Mouse (Mus musculus) lung, postnatal 10 days (tissue): ENCODE data around the gene Cdhr3.

Source experiments
- DNase-seq: peaks from one replicate; pipeline ENCODE4 v3.0.0; 2021

Gene Cdhr3

GRCm38 (mm10) chr12:33034343-33035088, 58.2 kb downstream of the Cdhr3 start:
- no peak for DNase-seq

GRCm38 (mm10) chr12:33033221-33033620, 59.5 kb downstream of the Cdhr3 start:
- DNase-seq: no peak

- DNase-seq: no peak
These were observed 62.1 kb downstream of the Cdhr3 start for GRCm38 (mm10) chr12:33030589-33030988.

GRCm38 (mm10) chr12:33030066-33030465, 62.6 kb downstream of the Cdhr3 start:
- no peak for DNase-seq

GRCm38 (mm10) chr12:33028708-33029107, 64.0 kb downstream of the Cdhr3 start:
- no peak for DNase-seq

- no peak for DNase-seq
These were observed 64.5 kb downstream of the Cdhr3 start for GRCm38 (mm10) chr12:33028109-33028691.

GRCm38 (mm10) chr12:33027093-33027492, 65.6 kb downstream of the Cdhr3 start:
- peak; percentile 89 for DNase-seq

GRCm38 (mm10) chr12:33024524-33024923, 68.2 kb downstream of the Cdhr3 start:
- no peak for DNase-seq

GRCm38 (mm10) chr12:33021751-33022150, 70.9 kb downstream of the Cdhr3 start:
- DNase-seq: no peak

- DNase-seq: no peak
These were observed 71.5 kb downstream of the Cdhr3 start for GRCm38 (mm10) chr12:33021140-33021539.

GRCm38 (mm10) chr12:33020011-33020410, 72.7 kb downstream of the Cdhr3 start:
- DNase-seq: peak; percentile 55

- no peak for DNase-seq
These were observed 74.1 kb downstream of the Cdhr3 start for GRCm38 (mm10) chr12:33018601-33019000.

GRCm38 (mm10) chr12:33016824-33017705, 75.6 kb downstream of the Cdhr3 start:
- DNase-seq: no peak

- no peak for DNase-seq
These were observed 77.6 kb downstream of the Cdhr3 start for GRCm38 (mm10) chr12:33015103-33015502.

- DNase-seq: no peak
These were observed 78.5 kb downstream of the Cdhr3 start for GRCm38 (mm10) chr12:33014050-33014796.

- DNase-seq: peak; percentile 76
These were observed 82.6 kb downstream of the Cdhr3 start for GRCm38 (mm10) chr12:33010026-33010425.

GRCm38 (mm10) chr12:33009206-33009966, 83.3 kb downstream of the Cdhr3 start:
- no peak for DNase-seq

- peak; percentile 63 for DNase-seq
These were observed 84.2 kb downstream of the Cdhr3 start for GRCm38 (mm10) chr12:33008305-33009110.

- no peak for DNase-seq
These were observed 85.5 kb downstream of the Cdhr3 start for GRCm38 (mm10) chr12:33007176-33007575.

GRCm38 (mm10) chr12:33005858-33006257, 86.8 kb downstream of the Cdhr3 start:
- no peak for DNase-seq

GRCm38 (mm10) chr12:33003339-33003965, 89.2 kb downstream of the Cdhr3 start:
- no peak for DNase-seq
